Mouse (Mus musculus) frontal cortex, postnatal 36 days (tissue): ENCODE measurements around the gene Cdk12.
"Not testable (repeated sequence)": the region's sequence is repeated elsewhere in the genome, so short reads cannot be mapped to it uniquely, and the experiment has no call there.

Experiments
- DNase-seq, 2 experiments: peaks; one replicate each; pipeline ENCODE4 v3.0.0; 2022; ENCODE audit warnings: low spot score in 2 of 2

Gene Cdk12

DNA sequence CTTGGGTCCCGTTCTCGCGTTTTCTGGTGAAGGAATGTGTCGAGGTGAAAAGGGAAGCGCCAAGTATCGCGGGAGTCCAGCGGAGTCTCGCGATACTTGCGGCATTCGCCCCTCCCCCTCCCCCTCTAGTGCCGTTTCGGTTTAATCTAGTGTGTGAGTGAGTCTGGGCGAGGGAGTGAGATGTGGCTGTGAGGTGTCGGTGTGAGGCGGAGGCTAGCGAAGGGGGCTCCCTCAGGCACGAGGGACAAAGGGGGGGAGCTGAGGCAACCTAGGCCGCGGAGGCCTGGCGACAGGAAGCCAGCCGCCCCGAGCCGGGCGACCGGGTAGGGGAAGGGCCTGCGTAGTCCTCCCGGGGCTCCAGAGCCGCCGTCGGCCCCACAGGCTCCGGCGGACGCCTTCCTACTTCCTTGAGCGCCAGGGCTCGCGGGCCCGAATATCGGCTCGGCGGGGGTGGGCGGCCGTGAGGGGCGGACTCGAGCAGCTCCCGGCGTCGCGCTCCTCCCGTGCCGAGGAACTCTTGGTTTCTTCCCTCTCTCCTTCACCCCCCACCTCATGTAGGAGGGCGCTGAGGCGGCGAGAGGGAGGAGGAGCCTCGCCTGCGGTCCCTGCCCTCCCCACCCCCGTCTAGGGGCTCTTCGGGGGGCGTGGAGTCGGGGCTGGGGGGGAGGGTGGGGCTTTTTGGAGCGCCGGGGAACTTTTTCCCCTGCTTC, at the start of gene Cdk12:
Cdk12 (plus strand) TSS at position 419 of the 710 bp plus-strand sequence.
- peak; percentile 90 to 96 for DNase-seq

GRCm38 (mm10) chr11:98155094-98155493, 47.8 kb upstream of the Cdk12 start:
- no peak for DNase-seq

- no peak for DNase-seq
Measured at GRCm38 (mm10) chr11:98168400-98168799, 34.5 kb upstream of the Cdk12 start.

DNA sequence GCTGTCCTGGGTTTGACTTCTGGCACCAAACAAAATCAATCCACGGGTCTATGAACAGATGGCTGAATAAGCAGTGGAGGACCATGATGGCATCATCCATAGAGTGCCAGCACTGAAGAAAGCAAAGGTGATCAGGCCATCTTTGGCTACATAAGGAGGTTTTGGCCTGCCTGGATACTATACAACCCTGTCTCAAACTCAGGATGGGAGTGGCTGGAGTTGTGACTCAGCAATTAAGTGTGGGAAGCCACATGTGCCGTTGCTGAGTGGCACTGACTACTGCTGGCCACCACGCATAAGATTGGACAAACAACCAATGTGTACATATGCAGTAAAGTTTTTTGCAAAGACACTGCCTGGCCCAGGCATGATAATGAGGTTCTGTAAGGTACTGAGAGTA, 20.7 kb upstream of the Cdk12 start:
- DNase-seq: not testable (repeated sequence)

DNA sequence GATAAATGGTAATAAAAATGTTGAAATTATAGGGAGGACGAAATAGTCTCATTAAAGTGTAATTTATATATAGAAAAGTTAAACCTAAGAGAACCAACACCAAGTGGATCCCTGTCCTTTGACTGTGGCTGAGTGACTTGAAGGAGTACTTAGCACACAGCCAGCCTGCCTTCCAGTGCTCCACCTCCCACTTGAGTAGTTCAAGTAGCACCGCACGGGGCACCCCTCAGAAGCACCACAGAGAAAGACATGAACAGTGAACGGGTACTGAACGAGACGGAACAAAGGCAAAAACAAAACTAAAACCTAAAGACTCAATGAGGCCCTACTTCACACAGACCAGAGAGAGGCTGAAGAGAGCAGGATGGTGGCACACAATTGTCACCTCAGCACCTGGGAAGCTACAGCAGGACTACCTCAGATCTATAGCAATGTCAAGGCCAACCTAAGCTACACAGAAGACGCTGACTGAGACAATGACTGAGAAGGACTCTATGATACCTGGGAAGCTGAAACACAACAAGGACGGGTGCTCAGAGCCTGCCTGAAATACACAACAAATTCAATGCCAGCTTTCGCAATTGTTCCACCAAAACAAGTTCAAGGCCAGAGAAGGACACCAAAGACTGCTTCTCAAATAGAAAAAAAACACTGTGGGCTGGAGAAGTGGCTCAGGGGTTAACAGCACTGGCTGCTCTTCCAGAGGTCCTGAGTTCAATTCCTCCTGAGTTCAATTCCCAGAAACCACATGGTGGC, 15.0 kb upstream of the Cdk12 start:
- no peak for DNase-seq

- no peak for DNase-seq
Measured at GRCm38 (mm10) chr11:98190820-98191219, 12.0 kb upstream of the Cdk12 start.

DNA sequence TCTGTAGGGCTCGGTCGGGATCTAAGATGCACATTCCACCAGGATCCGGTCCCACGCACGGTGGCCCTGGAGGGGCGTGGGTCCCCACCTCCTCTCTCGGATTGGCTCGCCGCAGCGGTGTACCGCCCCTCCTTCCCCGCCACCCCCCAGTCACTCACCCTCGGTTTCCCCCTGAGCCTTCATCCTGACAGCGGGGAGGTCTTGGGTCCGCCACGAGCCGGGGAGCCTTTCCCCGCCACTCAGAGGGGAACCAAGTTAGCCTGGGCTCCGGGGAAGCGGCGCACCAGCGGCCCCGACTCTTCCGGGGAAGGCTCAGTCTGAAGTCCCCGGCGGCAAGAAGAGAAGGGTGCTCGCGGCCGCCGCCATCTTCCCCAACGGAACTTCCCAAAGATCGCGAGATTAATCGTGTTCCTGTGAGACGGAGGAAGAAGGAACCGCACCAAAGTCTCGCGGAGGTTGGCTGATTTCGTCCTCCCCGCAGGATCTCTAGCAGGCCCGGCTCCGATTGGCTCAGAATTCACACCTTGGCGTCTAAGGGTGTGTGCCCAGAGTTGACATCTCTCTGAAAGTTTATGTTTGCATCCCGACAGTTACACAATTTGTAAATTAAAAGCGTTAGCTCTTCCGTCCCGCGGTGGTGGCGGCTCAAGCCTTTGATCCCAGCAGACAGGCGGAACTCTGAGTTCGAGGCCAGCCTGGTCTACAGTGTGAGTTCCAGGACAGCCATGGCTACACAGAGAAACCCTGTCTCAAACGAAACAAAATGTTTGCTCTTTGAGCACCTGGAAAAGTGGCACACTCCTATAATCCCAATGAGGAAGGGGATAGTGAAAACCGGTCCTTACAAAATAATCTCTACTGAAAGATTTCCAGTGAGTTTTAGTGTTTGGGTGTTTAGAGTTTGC, 9.7 kb upstream of the Cdk12 start, which contains the start of gene Med1:
Med1 (minus strand) TSS at position 393 of the 905 bp plus-strand sequence.
- DNase-seq: peak; percentile 91 to 93

DNA sequence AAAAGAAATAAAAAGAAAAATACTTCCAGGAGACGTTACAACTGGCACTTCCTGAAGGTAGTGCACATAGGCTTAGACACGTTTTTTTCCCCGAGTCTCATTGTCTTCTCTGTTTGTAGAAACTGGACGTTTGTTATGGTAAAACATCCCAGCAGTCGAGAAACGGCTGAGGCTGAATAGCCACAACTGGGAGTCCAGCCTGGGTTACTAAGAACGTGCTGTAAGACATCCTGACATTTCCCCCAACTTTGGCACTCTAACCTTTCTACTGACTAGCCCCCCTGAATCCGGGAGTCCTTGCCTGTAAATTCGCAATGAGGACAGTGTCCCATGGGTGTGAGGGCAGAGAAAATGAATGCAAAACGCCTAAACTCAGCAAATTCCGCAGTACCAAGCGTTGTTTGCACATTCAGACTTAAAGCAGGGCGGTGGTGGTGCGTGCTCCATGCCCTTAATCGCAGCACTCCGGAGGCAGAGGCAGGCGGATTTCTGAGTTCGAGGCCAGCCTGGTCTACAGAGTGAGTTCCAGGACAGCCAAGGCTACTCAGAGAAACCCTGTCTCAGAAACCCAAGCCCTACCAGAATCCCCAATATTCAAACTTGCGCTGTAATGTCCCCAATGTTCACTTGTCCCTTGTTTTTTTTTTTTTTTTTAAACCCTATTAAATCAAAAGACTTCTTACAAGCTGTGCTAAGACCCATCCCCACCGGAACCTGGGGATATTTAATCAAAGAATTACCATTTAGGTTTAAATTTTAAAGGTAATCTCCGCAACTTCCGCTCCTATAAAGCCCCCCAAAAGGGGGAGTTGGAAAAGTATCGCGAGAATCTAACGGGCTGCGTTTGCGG, 843 bp upstream of the Cdk12 start:
- peak; percentile 9 to 20 for DNase-seq

GRCm38 (mm10) chr11:98203351-98203911, 572 bp downstream of the Cdk12 start:
- peak; percentile 43 to 59 for DNase-seq

GRCm38 (mm10) chr11:98203931-98204421, 1.1 kb downstream of the Cdk12 start:
- peak in 1 of 2 experiments; percentile 13 for DNase-seq

DNA sequence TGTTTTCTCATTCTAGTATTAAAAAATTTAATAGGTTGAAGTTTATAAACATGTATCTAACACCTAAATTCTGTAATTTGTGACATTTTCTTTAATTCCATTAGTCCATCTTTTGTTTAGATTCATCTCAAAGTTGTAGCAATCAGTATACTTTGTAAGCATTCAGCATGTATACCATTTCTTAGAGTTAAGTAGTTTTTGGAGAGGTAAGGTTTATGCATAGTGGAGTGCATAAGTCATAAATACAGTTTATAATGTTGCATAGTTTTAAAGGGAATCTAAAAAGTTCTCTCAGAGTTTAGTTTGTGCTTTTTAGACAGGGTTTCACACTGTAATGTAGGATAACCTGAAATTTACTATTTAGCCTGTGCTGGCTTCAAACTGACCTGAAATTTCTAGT, 2.6 kb downstream of the Cdk12 start:
- DNase-seq: no peak

- DNase-seq: not testable (repeated sequence)
Measured at GRCm38 (mm10) chr11:98206281-98206680, 3.4 kb downstream of the Cdk12 start.

- not testable (repeated sequence) for DNase-seq
Measured at GRCm38 (mm10) chr11:98209661-98210060, 6.8 kb downstream of the Cdk12 start.

- no peak for DNase-seq
Measured at GRCm38 (mm10) chr11:98213311-98213710, 10.5 kb downstream of the Cdk12 start.

DNA sequence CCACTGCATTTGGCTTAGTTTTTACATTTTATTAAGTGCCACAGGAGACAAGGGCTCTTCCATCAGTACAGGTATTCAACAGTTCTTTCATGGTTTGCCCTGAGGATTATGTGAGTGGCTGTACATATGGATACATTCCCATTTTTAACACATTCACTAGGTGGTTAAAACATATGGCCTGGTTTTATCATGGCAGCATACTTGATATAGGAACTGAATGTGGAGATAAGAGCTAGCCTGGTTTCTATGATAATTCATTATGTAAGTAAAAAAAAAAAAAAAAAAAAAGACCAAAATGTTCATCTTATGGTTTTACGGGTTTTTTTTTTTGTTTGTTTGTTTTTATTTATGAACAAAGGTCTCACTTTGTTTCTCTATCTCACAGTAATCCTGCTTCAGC, 23.5 kb downstream of the Cdk12 start:
- no peak for DNase-seq

GRCm38 (mm10) chr11:98238416-98238815, 35.6 kb downstream of the Cdk12 start:
- DNase-seq: no peak

DNA sequence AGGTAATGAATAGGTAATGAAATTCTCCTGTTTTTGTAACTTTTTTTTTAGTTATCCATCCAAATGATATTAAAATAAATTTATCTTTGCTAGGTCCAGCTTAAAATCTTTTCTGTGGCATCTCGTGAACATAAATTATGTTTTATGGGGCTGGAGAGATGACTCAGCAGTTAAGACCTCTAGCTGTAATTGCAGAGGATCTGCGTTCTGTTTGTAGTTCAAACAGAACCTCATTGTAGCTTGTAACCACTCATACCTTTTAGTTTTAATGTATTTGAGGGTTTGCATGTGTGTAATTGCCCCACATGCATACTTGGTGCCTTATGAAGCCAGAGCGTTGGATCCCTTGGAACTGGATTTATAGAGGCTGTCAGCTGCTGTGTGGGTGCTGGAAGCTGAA, 36.1 kb downstream of the Cdk12 start:
- no peak for DNase-seq

DNA sequence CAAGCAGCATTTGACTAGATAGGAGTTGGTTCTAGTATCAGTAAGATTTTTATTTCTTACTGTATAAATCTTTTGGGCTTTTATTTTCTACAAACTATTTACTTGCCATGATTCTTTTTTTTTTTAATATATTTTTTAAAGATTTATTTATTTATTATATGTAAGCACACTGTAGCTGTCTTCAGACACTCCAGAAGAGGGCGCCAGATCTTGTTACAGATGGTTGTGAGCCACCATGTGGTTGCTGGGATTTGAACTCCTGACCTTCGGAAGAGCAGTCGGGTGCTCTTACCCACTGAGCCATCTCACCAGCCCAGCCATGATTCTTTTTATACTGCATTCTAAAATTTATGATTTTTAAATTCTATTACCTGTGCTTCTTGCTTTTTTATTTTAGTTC, 40.1 kb downstream of the Cdk12 start:
- DNase-seq: not testable (repeated sequence)

GRCm38 (mm10) chr11:98244415-98244814, 41.6 kb downstream of the Cdk12 start:
- no peak for DNase-seq

- no peak for DNase-seq
Measured at GRCm38 (mm10) chr11:98247325-98247724, 44.5 kb downstream of the Cdk12 start.

- no peak for DNase-seq
Measured at GRCm38 (mm10) chr11:98253807-98254206, 50.9 kb downstream of the Cdk12 start.
